Mouse (Mus musculus) bone marrow, adult 2 months (tissue): Measurements from ENCODE around the gene Gm20390.

Source experiments
- CTCF ChIP-seq: fragments of 200-500 bp; IDR thresholded peaks from 2 replicates; pipeline ENCODE4 v1.5.1; 2011; ENCODE audit warnings: low read length, control low read depth; ENCODE audit not compliant: control insufficient read depth, insufficient read depth
- POLR2A ChIP-seq: fragments of 200-500 bp; IDR thresholded peaks from 2 replicates; pipeline ENCODE4 v1.6.1; 2011; ENCODE audit warnings: low read depth, mild to moderate bottlenecking, control low read depth, low read length, borderline replicate concordance; ENCODE audit not compliant: control insufficient read depth

DNA sequence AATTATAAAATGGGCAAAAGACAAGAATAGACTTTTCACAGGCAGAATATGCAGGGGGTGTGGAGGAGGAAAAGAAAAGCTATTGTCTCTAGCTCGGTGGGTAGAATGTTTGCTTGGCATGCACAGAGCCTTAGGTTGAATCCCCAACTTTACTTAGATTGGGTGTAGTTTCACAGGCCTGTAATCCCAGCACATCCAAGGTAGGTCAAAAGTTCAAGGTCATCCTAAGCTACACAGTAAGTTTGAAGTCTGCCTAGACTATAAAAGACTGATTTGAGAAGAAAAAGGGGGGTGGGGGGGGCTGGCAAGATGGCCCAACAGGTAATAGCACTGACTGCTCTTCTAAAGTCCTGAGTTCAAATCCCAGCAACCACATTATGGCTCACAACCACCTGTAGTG is 1.7 kb upstream of the Gm20390 start:
- TF ChIP-seq CTCF (no peak), POLR2A (no peak)
